Mouse (Mus musculus) ES-E14 (cell line): Measurements from ENCODE around the gene Ythdf1. TPM values are rescaled to one million over a fixed set of nuclear protein-coding genes. Genes with fewer than 3 reads are reported as not detected.

Experiments used
- DNase-seq: peaks from one replicate; pipeline ENCODE4 v3.0.0-alpha.2; 2013; ENCODE audit warnings: low read depth, low spot score
- H3K27ac ChIP-seq: 2 replicates; pipeline ENCODE4 v1.5.1; 2012; ENCODE audit warnings: low read depth, mild to moderate bottlenecking, low read length, moderate library complexity, mixed read lengths; ENCODE audit not compliant: poor library complexity, insufficient read depth, severe bottlenecking
- H3K36me3 ChIP-seq: 2 replicates; pipeline ENCODE4 v1.6.1; 2012; ENCODE audit warnings: mild to moderate bottlenecking, low read length, moderate library complexity, mixed read lengths; ENCODE audit not compliant: control insufficient read depth, poor library complexity, insufficient read depth, severe bottlenecking
- H3K4me1 ChIP-seq, 2 experiments: fragments of 150-350 bp in 1 of 2; sonication (generic) in 1 of 2; 2 replicates each; pipeline ENCODE4 v1.6.1; 2012; ENCODE audit warnings: low read length in 2 of 2, mild to moderate bottlenecking in 1 of 2, mixed read lengths in 1 of 2; ENCODE audit not compliant: control insufficient read depth in 2 of 2, insufficient read depth in 2 of 2, poor library complexity in 1 of 2
- H3K4me3 ChIP-seq, 2 experiments: fragments of 150-350 bp in 1 of 2; sonication (generic) in 1 of 2; 2 replicates each; pipeline ENCODE4 v1.5.1; 2012; ENCODE audit warnings: low read length in 2 of 2, low read depth in 1 of 2, mild to moderate bottlenecking in 1 of 2, mixed read lengths in 1 of 2; ENCODE audit not compliant: insufficient read depth in 1 of 2, poor library complexity in 1 of 2, severe bottlenecking in 1 of 2
- H3K9ac ChIP-seq: 2 replicates; pipeline ENCODE4 v1.6.1; 2012; ENCODE audit warnings: low read depth, mild to moderate bottlenecking, low read length, mixed read lengths; ENCODE audit not compliant: poor library complexity, insufficient read depth, severe bottlenecking
- H3K9me3 ChIP-seq: fragments of 150-350 bp; sonication (generic); 2 replicates; pipeline ENCODE4 v1.6.1; 2012; ENCODE audit warnings: low read depth, mild to moderate bottlenecking, low read length; ENCODE audit not compliant: control insufficient read depth, insufficient read depth
- CHD2 ChIP-seq: IDR thresholded peaks from 2 replicates; pipeline ENCODE4 v1.6.1; 2014; ENCODE audit warnings: mild to moderate bottlenecking, low read depth, low read length, inconsistent platforms
- HCFC1 ChIP-seq: IDR thresholded peaks from 2 replicates; pipeline ENCODE4 v1.6.1; 2012; ENCODE audit warnings: low read length, inconsistent platforms, borderline replicate concordance; ENCODE audit not compliant: insufficient read depth
- MAFK ChIP-seq: IDR thresholded peaks from 2 replicates; pipeline ENCODE4 v1.6.1; 2014; ENCODE audit warnings: mild to moderate bottlenecking, low read depth, low read length, inconsistent platforms; ENCODE audit not compliant: insufficient read depth
- ZC3H11A ChIP-seq: IDR thresholded peaks from 2 replicates; pipeline ENCODE4 v1.6.1; 2012; ENCODE audit warnings: low read depth, mild to moderate bottlenecking, inconsistent platforms, low read length, borderline replicate concordance
- ZNF384 ChIP-seq: IDR thresholded peaks from 2 replicates; pipeline ENCODE4 v1.6.1; 2012; ENCODE audit warnings: low read depth, low read length, inconsistent platforms
- in situ Hi-C, 2 experiments: fragments of 600-800 bp; cut with MboI; formaldehyde crosslinking; loops; one replicate each; pipeline ENCODE4 v1.15.1; 2025; ENCODE audit warnings: low sequenced_read_pairs in 2 of 2, inconsistent platforms in 1 of 2; ENCODE audit not compliant: unreplicated experiment in 2 of 2
- total RNA-seq: library from RNA; depleted of rRNA; stranded (reverse); fragments of 300-350 nt; gene quantifications from 2 replicates; pipeline ENCODE4 v1.2.3, GENCODE M21; 2012

The Ythdf1 gene
- total RNA-seq, 1 experiment: 58.4 TPM

- Histone ChIP-seq H3K27ac (no peak overlapping the region), H3K4me3 (peak overlapping the region; percentile 68 to 77), H3K9me3 (no peaks in the 10 kb centered on the region), H3K36me3 (no peaks in the 10 kb centered on the region), H3K4me1 (peaks cover 5 to 18% of the 10 kb centered on the region in 2 experiments; a peak in 3 of 4 replicates), H3K9ac (peak overlapping the region; percentile 60)
- no peak for DNase-seq
- in situ Hi-C loops: loop anchor here (10.0 kb wide), 1 partner anchor 88 kb away; no protein-coding TSS in a partner anchor
- TF ChIP-seq ZC3H11A (no peak), MAFK (no peak), ZNF384 (no peak), CHD2 (no peak), HCFC1 (no peak)
Measured at GRCm38 (mm10) chr2:180892841-180893521, 27.8 kb downstream of the Ythdf1 start.

GRCm38 (mm10) chr2:180891835-180892323, 28.9 kb downstream of the Ythdf1 start:
- Histone ChIP-seq H3K9ac (no peak overlapping the region), H3K9me3 (no peaks in the 10 kb centered on the region), H3K4me3 (peak overlapping the region in 1 of 2 experiments; percentile 53; a peak in 1 of 4 replicates), H3K36me3 (no peaks in the 10 kb centered on the region), H3K4me1 (peaks cover 5 to 18% of the 10 kb centered on the region in 2 experiments; a peak in 3 of 4 replicates), H3K27ac (no peak overlapping the region)
- in situ Hi-C loops: loop anchor here (10.0 kb wide), 1 partner anchor 87 kb away; no protein-coding TSS in a partner anchor
- DNase-seq: no peak
- TF ChIP-seq ZNF384 (no peak), MAFK (no peak), CHD2 (no peak), HCFC1 (no peak), ZC3H11A (no peak)

GRCm38 (mm10) chr2:180891075-180891834, 29.5 kb downstream of the Ythdf1 start:
- no peak overlapping the region for H3K27ac ChIP-seq
- H3K9ac ChIP-seq: peak overlapping the region; percentile 12; the same call in 1 of the 2 replicates
- peak overlapping the region; percentile 51 to 53 for H3K4me3 ChIP-seq
- no peak for TF ChIP-seq HCFC1
- TF ChIP-seq MAFK: no peak
- no peak for TF ChIP-seq ZC3H11A
- no peak for TF ChIP-seq ZNF384
- TF ChIP-seq CHD2: no peak
- in situ Hi-C loops: loop anchor here (10.0 kb wide), 1 partner anchor 86 kb away; no protein-coding TSS in a partner anchor
- H3K36me3 ChIP-seq: no peaks in the 10 kb centered on the region
- no peak for DNase-seq
- no peaks in the 10 kb centered on the region for H3K9me3 ChIP-seq
- H3K4me1 ChIP-seq: peaks cover 5 to 18% of the 10 kb centered on the region in 2 experiments; a peak in 3 of 4 replicates

- H3K4me1 ChIP-seq: peaks cover 5 to 18% of the 10 kb centered on the region in 2 experiments; a peak in 3 of 4 replicates
- no peaks in the 10 kb centered on the region for H3K36me3 ChIP-seq
- peak overlapping the region; percentile 12 for H3K9ac ChIP-seq
- no peak for DNase-seq
- H3K9me3 ChIP-seq: no peaks in the 10 kb centered on the region
- in situ Hi-C loops: loop anchor here (10.0 kb wide), 1 partner anchor 86 kb away; no protein-coding TSS in a partner anchor
- TF ChIP-seq HCFC1: no peak
- no peak for TF ChIP-seq ZNF384
- TF ChIP-seq MAFK: no peak
- no peak for TF ChIP-seq CHD2
- no peak for TF ChIP-seq ZC3H11A
- no peak overlapping the region for H3K27ac ChIP-seq
- H3K4me3 ChIP-seq: peak overlapping the region; percentile 51 to 53
Measured at GRCm38 (mm10) chr2:180890422-180891074, 30.2 kb downstream of the Ythdf1 start.
